Mouse (Mus musculus) bone marrow macrophage, adult 2 months (primary cell): ENCODE measurements around the gene Gm49380.

Experiments
- CTCF ChIP-seq: IDR thresholded peaks from 2 replicates; pipeline ENCODE4 v1.5.1; 2012; ENCODE audit warnings: low read depth, mild to moderate bottlenecking, low read length, moderate library complexity
- POLR2A ChIP-seq: IDR thresholded peaks from 2 replicates; pipeline ENCODE4 v1.6.1; 2012; ENCODE audit warnings: mild to moderate bottlenecking, low read depth, low read length, borderline replicate concordance

DNA sequence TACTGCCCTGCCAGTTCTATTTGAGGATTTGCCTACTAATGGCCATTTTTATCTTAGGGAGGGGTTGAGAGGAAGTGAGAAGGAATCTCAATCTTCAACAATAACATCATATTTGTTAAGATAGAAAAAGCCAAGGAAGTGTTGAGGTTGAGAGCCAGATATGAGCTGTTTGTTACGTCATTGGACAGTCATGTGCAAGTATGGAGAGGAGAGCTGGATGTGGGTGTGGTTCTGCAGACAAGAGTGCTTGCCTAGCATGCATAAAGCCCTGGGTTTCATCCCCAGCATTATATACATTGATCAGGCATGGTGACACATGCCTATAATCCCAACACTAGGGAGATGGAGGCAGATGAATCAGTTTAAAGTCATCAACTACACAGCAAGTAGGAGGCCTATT lies 59.4 kb downstream of the Gm49380 start:
- TF ChIP-seq POLR2A (no peak), CTCF (no peak)
